Mouse (Mus musculus) liver, embryonic 11.5 days (tissue): ENCODE results near the gene Hist1h1d. TPM values are rescaled to one million over a fixed set of nuclear protein-coding genes. Genes with fewer than 3 reads are reported as not detected.

Experiments
- ATAC-seq: fragments of 200-750 bp; cut with Nextera tagmentation; replicated peaks from 2 replicates; pipeline ENCODE4 v1.8.0; 2017; ENCODE audit warnings: moderate number of reproducible peaks, mild to moderate bottlenecking, moderate TSS enrichment, moderate library complexity; ENCODE audit not compliant: low FRiP score
- DNase-seq: peaks from one replicate; pipeline ENCODE4 v3.0.0-alpha.2; 2017; ENCODE audit warnings: low spot score
- H3K27ac ChIP-seq: fragments of 300-500 bp; sonication (generic); 2 replicates; pipeline ENCODE4 v1.5.1; 2014; ENCODE audit warnings: mild to moderate bottlenecking, low read depth, low read length, control low read depth
- H3K27me3 ChIP-seq: fragments of 300-500 bp; sonication (generic); replicated peaks from 2 replicates; pipeline ENCODE4 v1.6.1; 2014; ENCODE audit warnings: low read length, mixed read lengths; ENCODE audit not compliant: control insufficient read depth, insufficient read depth
- H3K36me3 ChIP-seq: fragments of 300-500 bp; sonication (generic); 2 replicates; pipeline ENCODE4 v1.6.1; 2014; ENCODE audit warnings: mild to moderate bottlenecking, low read length, moderate library complexity, mixed read lengths; ENCODE audit not compliant: control insufficient read depth, insufficient read depth
- H3K4me1 ChIP-seq: fragments of 300-500 bp; sonication (generic); replicated peaks from 2 replicates; pipeline ENCODE4 v1.6.1; 2014; ENCODE audit warnings: low read length, mixed read lengths; ENCODE audit not compliant: control insufficient read depth, insufficient read depth
- H3K4me2 ChIP-seq: fragments of 300-500 bp; sonication (generic); 2 replicates; pipeline ENCODE4 v1.6.1; 2014; ENCODE audit warnings: mild to moderate bottlenecking, control low read depth, moderate library complexity
- H3K4me3 ChIP-seq: fragments of 300-500 bp; sonication (generic); 2 replicates; pipeline ENCODE4 v1.5.1; 2014; ENCODE audit warnings: low read depth, low read length, control low read depth
- H3K9ac ChIP-seq: fragments of 300-500 bp; sonication (generic); 2 replicates; pipeline ENCODE4 v1.6.1; 2014; ENCODE audit warnings: low read depth, low read length, control low read depth
- H3K9me3 ChIP-seq: fragments of 300-500 bp; sonication (generic); 2 replicates; pipeline ENCODE4 v1.6.1; 2016; ENCODE audit warnings: low read length, inconsistent platforms, mixed read lengths; ENCODE audit not compliant: control insufficient read depth
- WGBS: fragments of 180-500 bp; shearing (Covaris S2); extraction: QIAGEN DNeasy Blood & Tissue Kit; methylation state at CpG from one replicate; pipeline ENCODE4 v1.1.7; 2014; 5-methylcytosine and 5-hydroxymethylcytosine counted together
- polyA plus RNA-seq: library from polyadenylated mRNA; unstranded; fragments of >200 nt; fragmentation: Nextera tagmentation; extraction: Ambion mirVana; gene quantifications from 2 replicates; pipeline ENCODE4 v1.2.1, GENCODE M21; 2014

The Hist1h1d gene
- polyA plus RNA-seq, 1 experiment from 2014 or later: 0.82 TPM

GRCm38 (mm10) chr13:23576906-23577639 lies 24.0 kb downstream of the Hist1h1d start:
- H3K36me3 ChIP-seq: no peaks in the 10 kb centered on the region
- peak overlapping the region; percentile 53 for H3K4me3 ChIP-seq
- DNase-seq (no peak), ATAC-seq (no peak)
- H3K9me3 ChIP-seq: no peaks in the 10 kb centered on the region
- peak overlapping the region; percentile 89 for H3K9ac ChIP-seq
- H3K27ac ChIP-seq: peak overlapping the region; percentile 99
- peaks cover 14% of the 10 kb centered on the region for H3K4me1 ChIP-seq
- H3K27me3 ChIP-seq: no peaks in the 10 kb centered on the region
- 43% methylated on average over 6 of the region's 6 CpGs for WGBS
- peak overlapping the region; percentile 92 for H3K4me2 ChIP-seq

- ATAC-seq: no peak
- 95% methylated on average over 1 of the region's 1 CpGs for WGBS
- H3K9ac ChIP-seq: no peak overlapping the region
- H3K4me2 ChIP-seq: no peak overlapping the region
- no peak for DNase-seq
- H3K36me3 ChIP-seq: no peaks in the 10 kb centered on the region
- no peak overlapping the region for H3K4me3 ChIP-seq
- H3K9me3 ChIP-seq: no peaks in the 10 kb centered on the region
- H3K4me1 ChIP-seq: peaks cover 20% of the 10 kb centered on the region
- no peaks in the 10 kb centered on the region for H3K27me3 ChIP-seq
- no peak overlapping the region for H3K27ac ChIP-seq
These were observed 24.8 kb downstream of the Hist1h1d start for GRCm38 (mm10) chr13:23577835-23578234.

DNA sequence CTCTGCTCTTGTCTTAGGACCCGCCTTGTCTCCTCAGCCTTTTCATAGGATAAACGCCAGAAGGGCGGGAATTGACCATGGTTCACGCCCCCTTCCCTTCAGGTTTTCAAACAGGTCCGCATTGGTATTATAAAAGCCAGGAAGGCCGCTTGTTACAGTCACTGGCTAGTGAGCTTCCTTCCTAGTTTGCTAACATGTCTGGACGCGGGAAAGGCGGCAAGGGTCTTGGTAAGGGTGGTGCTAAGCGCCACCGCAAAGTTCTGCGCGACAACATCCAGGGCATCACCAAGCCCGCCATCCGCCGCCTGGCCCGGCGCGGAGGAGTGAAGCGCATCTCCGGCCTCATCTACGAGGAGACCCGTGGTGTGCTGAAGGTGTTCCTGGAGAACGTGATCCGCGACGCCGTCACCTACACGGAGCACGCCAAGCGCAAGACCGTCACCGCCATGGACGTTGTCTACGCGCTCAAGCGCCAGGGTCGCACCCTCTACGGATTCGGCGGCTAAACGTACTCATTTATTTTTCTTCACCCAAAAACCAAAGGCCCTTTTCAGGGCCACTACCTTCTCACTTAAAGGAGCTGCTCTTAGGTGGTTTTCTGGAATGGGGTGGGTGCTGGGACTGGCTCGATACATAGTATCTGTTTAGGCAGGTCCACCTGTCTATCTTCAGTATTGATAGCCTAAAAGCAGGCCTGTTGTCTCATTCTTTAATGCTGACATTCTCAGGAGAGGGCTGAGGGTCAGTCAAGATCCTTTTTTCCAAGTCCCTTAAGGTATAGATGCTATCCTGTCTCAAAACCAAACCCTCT lies 28.6 kb downstream of the Hist1h1d start, which contains the start of gene Hist1h4d:
Gene Hist1h4d (plus strand): TSS at position 191 of the 811 bp plus-strand sequence.
- Histone ChIP-seq H3K4me3 (peak within 1 kb of the TSS; percentile 50), H3K27me3 (no peaks in the 10 kb centered on the region), H3K36me3 (no peaks in the 10 kb centered on the region), H3K4me1 (peaks cover 33% of the 10 kb centered on the region), H3K9ac (peak within 1 kb of the TSS; percentile 77), H3K27ac (peak within 1 kb of the TSS; percentile 100), H3K4me2 (peak within 1 kb of the TSS; percentile 77), H3K9me3 (no peaks in the 10 kb centered on the region)
- ATAC-seq (peak; percentile 85), DNase-seq (peak; percentile 97)
- under 1% methylated on average over 43 of the region's 43 CpGs for WGBS

DNA sequence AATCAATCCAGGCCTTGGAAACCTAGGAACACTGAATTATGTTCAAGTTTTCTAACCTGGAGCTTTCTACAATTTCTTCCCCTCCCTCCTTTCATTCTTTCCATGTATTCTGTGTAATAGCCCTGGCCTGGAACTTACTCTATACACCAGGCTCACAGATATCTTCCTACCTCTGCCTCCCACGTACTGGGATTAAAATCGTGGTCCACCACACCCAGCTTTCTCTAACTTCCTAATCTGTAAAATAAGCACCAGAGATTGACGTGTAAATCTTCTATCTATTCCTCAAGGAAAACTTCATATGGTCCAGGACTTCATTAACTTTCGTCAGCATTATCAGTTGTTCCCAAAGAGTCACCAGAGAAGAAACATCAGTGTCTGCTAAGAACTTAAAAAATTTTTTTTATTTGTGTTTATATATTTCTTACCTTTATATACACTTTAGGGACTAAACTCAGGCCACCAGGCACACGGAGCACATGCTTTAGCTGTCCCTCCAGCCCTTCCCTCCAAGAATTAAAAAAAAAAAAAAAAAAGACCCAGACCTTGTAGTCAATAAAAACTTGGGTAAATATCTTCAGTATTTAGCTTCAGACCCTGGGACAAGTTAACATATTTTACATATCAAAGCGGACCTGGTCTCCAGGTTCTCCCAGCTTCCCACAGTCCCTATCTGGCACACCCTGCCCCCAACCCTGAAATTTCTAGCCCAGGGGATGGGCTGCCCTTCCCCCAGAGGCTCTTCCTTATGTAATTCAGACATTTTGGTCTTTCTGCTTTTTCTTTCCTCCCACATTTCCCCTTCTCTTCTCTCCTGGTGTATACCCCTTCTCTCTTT lies 29.4 kb downstream of the Hist1h1d start:
- H3K27me3 ChIP-seq: no peaks in the 10 kb centered on the region
- H3K9me3 ChIP-seq: no peaks in the 10 kb centered on the region
- peak overlapping the region; percentile 50 for H3K4me3 ChIP-seq
- H3K4me1 ChIP-seq: peaks cover 31% of the 10 kb centered on the region
- ATAC-seq: peak; percentile 3
- H3K27ac ChIP-seq: peak overlapping the region; percentile 100
- no peaks in the 10 kb centered on the region for H3K36me3 ChIP-seq
- DNase-seq: no peak
- H3K9ac ChIP-seq: peak overlapping the region; percentile 77
- H3K4me2 ChIP-seq: peak overlapping the region; percentile 77
- 6% methylated on average over 6 of the region's 6 CpGs for WGBS

DNA sequence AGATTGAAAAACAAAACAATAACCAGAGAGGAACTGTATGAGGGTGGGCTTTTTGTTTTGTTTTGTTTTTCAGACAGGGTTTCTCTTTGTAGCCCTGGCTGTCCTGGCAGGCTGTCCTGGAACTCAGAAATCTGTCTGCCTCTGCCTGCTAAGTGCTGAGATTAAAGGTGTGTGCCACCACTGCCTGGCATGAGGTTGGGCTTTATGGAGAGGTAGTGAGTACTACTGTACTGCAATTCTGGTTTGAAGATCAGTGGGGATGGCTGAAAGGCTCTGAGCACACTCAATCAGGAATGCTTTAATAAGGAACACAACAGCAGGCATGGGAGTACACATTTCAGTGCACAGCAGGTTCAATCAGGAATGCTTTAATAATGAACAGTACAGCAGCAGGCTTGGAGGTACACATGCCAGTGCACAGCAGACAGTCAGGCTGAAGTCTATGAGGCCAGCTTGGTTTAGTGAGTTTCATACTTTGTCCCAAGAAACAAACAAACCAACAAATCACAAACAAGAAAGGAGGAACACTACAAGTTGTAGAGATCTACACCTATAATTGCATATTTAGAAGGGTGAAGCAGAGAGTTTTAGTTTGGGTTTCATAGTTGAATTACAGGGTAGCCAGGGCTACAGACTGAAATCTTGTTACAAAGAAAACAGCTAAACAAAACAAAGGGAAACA lies 30.5 kb downstream of the Hist1h1d start:
- peak overlapping the region; percentile 49 for H3K9ac ChIP-seq
- no peaks in the 10 kb centered on the region for H3K36me3 ChIP-seq
- H3K9me3 ChIP-seq: no peaks in the 10 kb centered on the region
- ATAC-seq (no peak), DNase-seq (no peak)
- H3K4me2 ChIP-seq: peak overlapping the region; percentile 77
- H3K27ac ChIP-seq: peak overlapping the region; percentile 100
- no peak overlapping the region; the same call in 1 of the 2 replicates for H3K4me3 ChIP-seq
- H3K4me1 ChIP-seq: peaks cover 31% of the 10 kb centered on the region
- H3K27me3 ChIP-seq: no peaks in the 10 kb centered on the region

- H3K9ac ChIP-seq: peak overlapping the region; percentile 69
- peaks cover 31% of the 10 kb centered on the region for H3K4me1 ChIP-seq
- peak overlapping the region; percentile 52 for H3K4me3 ChIP-seq
- DNase-seq: no peak
- H3K36me3 ChIP-seq: no peaks in the 10 kb centered on the region
- peak overlapping the region; percentile 87 for H3K4me2 ChIP-seq
- H3K9me3 ChIP-seq: no peaks in the 10 kb centered on the region
- H3K27ac ChIP-seq: peak overlapping the region; percentile 100
- H3K27me3 ChIP-seq: no peaks in the 10 kb centered on the region
- no peak for ATAC-seq
These were observed 31.3 kb downstream of the Hist1h1d start for GRCm38 (mm10) chr13:23584331-23584730.

- peak overlapping the region; percentile 100 for H3K27ac ChIP-seq
- H3K4me2 ChIP-seq: peak overlapping the region; percentile 87
- H3K36me3 ChIP-seq: no peaks in the 10 kb centered on the region
- H3K4me3 ChIP-seq: peak overlapping the region; percentile 52
- DNase-seq (peak; percentile 80), ATAC-seq (peak; percentile 7; the same call in 1 of the 2 replicates)
- no peaks in the 10 kb centered on the region for H3K27me3 ChIP-seq
- peak overlapping the region; percentile 69 for H3K9ac ChIP-seq
- H3K4me1 ChIP-seq: peaks cover 31% of the 10 kb centered on the region
- under 1% methylated on average over 21 of the region's 21 CpGs for WGBS
- no peaks in the 10 kb centered on the region for H3K9me3 ChIP-seq
These were observed 32.0 kb downstream of the Hist1h1d start for GRCm38 (mm10) chr13:23585029-23585441.
